Mouse (Mus musculus) thymus, postnatal 36 days (tissue): Measurements from ENCODE around the gene Amfr.

ENCODE experiments used
- DNase-seq, 2 experiments: peaks; one replicate each; pipeline ENCODE4 v3.0.0; 2022; ENCODE audit warnings: mixed read lengths in 2 of 2

Gene Amfr

GRCm38 (mm10) chr8:93980141-93980540, 32.5 kb downstream of the Amfr start:
- no peak for DNase-seq

- DNase-seq, result no peak
These were observed 36.0 kb downstream of the Amfr start for GRCm38 (mm10) chr8:93976446-93977211.

- no peak for DNase-seq
These were observed 37.3 kb downstream of the Amfr start for GRCm38 (mm10) chr8:93975358-93975757.

DNA sequence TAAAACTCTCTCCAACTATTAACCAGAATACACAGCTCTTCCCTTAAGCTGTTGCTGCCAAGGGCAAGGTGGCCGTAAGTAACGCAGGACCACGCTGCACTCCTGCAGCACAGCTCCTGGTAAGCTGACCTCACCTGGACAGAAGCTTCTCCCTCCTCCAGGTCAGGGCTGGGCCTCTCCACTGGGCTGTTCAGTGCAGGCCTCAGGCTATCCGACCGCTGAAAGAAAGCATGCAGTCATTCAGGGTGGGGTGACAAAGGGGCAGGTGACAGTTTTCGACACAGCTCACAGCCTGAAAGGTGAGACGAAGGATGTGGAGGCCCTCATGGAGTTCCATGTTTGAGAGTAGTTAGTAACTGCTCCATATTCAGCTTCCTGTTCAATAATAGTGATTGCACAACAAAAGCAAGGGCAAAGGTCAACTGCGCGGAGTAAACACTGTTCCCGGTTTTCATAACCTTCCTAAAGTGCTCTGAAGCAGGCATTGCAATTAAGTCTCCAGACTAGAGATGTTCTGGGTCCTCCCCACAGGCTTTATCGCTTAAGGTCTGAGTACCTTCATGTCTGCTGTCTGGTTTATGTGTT, 37.9 kb downstream of the Amfr start:
- no peak for DNase-seq

DNA sequence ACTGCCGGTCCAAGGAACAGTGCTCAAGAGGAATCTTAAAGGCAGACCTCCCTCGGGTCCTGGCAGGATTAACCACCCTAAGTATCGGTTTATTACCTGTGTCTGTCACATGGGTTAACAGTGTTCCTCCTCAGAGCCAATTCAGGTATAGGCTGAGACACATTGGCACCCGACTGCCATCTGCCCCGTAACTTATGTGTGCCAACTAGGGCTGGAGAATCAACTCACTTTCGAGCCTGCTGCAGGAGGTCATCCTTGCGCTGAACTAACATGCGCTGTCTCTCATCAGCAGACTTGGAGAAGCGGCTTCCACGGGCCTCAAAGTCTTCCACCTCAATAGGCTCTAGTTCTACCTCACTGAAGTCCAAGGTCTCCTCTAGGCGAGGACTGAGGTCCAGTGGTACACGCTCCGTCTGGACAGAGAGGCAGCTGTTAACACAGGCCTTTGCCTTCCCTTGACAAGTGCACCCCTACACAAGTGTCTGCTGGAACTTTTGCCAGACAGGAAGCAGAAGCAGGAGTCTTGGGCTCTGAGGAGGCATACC, 38.7 kb downstream of the Amfr start:
- no peak for DNase-seq

DNA sequence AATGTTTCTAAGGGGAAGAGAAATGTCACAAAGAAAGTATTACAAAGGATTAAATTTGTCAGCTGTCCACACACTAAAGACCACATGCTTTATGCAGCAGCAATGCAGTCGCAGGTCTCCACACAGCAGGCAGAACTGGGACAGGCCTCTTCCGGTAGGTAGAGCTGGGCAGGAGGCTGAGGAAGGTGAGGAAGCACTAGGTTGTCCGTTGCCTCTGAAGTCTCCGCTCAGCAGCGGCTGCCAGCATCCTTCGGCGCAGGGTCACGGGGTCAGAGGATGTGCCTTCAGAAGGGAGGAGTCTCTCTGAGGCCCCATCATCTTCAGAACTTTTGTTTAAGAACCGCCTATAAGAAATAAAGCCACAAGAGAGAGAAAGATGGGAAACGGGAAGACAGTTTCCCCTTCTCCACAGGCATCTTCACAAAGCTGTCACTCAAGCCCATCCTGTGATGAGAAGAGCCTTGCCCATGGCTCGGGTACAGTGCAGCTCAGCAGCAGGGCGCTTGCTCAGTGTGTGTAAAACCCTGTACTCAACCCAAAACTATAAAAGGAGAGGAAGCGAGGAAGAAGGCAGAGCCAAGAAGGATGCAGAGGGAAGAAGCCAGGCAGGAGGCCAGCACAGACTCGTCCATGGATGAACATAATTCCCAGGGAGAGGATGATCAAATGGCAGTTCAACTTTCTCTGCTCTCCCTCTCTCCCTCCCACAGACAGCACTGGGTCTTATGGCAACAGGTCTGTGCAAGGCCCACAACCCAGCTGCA, 39.5 kb downstream of the Amfr start:
- DNase-seq, result no peak

- no peak for DNase-seq
These were observed 40.4 kb downstream of the Amfr start for GRCm38 (mm10) chr8:93972211-93972610.

GRCm38 (mm10) chr8:93971451-93971850, 41.2 kb downstream of the Amfr start:
- DNase-seq, result no peak

DNA sequence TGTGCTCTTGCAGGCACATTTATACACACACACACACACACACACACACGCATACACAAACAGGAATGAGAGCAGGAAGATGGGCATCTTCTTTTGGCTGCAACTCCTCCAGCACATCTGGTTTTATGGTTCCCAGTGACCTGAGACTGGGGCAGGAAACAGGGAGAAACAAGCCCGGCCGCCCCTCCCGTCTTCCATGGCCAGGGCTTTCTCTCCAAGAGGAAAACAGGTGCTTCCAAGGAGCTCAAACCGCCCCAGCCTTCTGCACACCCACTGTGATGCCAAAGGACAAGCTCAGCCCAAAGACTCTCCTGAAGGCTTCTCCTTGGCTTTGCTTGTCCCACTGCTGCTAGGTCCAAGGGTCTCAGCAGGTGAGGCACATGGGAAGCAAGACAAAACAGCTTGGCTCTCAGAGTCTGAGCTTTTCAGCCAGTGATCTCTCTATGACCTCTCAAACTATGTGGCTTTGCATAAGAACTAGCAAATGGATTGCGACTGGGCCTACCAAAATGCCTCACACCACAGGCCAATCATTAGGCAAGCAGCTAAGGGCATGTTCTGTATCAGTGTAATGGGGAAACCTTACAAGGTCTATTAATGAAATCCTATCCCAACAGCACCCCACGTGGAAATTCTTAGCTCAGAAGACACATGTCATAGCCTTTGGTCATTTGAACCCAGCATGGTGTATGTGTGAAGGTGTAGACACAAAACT, 42.9 kb downstream of the Amfr start:
- no peak for DNase-seq

- no peak for DNase-seq
These were observed 44.3 kb downstream of the Amfr start for GRCm38 (mm10) chr8:93968293-93968692.

DNA sequence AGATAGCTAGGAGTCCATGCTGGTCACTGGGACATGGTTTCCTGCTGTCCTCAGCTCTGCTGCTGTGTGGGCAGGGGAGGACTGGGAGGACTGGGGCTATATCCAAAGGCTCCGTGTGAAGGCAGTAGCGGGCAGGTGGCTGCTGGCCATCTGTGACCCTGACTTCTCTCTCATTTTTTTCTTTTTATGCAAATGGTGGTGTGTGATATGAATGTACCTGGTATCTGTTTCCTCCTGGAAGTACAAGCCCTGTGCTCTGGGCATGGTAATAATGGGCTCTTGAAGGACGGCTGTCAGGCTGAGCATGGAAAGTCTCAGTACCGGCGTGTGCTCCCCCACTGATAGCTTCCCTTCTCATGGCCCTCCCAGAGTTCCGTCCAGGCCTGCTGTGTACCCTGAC, 51.7 kb downstream of the Amfr start:
- DNase-seq, result no peak

DNA sequence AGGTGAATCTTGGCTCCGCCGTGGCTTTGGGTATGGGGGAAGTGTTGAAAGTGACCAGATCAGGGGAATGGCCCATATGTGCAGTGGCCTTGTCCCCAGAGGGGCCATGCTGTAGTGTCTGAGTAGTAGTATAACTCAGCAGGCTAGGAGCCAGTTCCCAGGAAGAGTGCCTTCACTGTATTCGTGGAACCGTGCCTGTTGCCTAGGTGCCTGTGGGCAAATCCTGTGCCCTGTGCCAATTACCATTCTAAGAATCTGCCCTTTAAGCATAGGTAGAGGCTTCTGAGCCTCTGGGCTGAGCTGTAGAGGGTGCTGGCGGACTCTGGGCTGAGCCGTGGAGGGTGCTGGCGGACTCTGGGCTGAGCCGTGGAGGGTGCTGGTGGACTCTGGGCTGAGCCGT, 54.2 kb downstream of the Amfr start:
- no peak for DNase-seq

DNA sequence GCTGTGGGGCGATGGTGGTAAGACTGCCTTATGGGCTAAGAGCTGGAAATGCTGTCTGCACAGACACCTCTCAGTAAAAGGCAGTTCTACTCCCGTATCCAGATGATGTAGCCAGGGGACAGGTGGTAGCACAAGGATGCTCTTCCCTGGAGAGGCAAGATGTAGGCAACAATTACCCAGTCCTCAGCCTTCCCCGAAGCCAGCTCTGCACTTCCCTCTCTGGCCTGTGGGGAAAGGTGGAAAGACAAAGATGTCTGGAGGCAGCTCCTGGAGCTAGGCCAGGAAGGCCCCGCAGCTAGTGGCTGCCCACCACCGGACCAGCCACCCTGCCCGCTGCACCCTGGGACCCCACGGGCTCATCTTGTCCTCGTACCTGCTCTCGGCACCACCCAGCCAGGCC, 60.1 kb downstream of the Amfr start:
- DNase-seq, result no peak

DNA sequence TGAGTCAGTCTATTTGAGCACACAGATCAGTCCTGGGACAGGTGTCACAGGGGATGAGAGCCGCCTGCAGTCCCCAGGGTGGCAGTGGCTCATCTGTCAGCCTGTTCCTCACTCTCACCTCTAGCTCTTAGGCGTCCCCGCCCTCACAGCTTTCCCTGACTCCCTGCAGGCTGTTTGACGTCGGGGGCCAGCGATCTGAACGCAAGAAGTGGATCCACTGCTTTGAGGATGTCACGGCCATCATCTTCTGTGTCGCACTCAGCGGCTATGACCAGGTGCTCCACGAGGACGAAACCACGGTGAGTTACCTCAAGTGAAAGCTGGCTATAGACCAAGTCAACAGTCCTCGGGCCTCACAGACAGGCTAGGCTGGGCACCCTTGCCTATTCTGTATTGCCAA, 62.5 kb downstream of the Amfr start:
- DNase-seq, result no peak

GRCm38 (mm10) chr8:93946397-93946796, 66.2 kb downstream of the Amfr start:
- DNase-seq, result no peak

DNA sequence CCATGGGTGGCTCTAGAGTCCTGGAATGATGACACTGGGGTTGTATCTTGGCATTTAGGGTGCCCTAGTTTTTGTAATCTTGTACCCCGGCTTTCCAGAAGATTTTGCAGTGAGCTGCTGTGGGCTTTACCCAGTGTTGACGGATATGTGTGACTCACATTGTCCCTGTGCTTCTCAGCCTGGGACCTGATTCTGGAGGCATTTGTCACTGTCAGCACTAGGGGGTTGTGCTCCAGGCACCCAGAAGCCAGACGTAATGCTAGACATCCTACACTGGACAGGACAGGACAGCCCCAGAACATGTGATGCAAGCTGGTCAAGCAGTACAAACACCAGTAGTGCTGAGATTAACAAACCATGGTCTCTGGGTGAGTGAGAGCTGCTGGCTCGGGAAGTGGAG, 66.9 kb downstream of the Amfr start:
- DNase-seq, result no peak

DNA sequence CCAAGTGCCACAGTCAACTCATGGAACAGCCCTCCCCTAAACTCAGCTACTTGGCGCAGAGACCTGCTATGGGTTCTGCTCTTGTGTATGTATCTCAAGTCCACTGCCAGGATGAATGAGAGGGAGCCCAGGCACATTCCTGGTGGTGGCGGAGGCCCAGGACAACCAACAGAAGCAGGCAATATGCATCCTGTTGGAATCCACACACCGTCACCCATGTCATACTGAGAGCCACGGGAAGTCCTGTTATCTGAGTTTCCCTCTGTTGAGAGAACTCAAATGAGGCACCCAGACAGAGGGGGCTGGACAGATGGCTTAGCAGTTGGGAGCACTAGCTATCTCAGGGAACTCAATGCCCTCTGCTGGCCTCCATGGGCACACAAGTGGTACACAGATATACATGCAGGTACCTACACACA, 71.0 kb downstream of the Amfr start:
- DNase-seq, result no peak

DNA sequence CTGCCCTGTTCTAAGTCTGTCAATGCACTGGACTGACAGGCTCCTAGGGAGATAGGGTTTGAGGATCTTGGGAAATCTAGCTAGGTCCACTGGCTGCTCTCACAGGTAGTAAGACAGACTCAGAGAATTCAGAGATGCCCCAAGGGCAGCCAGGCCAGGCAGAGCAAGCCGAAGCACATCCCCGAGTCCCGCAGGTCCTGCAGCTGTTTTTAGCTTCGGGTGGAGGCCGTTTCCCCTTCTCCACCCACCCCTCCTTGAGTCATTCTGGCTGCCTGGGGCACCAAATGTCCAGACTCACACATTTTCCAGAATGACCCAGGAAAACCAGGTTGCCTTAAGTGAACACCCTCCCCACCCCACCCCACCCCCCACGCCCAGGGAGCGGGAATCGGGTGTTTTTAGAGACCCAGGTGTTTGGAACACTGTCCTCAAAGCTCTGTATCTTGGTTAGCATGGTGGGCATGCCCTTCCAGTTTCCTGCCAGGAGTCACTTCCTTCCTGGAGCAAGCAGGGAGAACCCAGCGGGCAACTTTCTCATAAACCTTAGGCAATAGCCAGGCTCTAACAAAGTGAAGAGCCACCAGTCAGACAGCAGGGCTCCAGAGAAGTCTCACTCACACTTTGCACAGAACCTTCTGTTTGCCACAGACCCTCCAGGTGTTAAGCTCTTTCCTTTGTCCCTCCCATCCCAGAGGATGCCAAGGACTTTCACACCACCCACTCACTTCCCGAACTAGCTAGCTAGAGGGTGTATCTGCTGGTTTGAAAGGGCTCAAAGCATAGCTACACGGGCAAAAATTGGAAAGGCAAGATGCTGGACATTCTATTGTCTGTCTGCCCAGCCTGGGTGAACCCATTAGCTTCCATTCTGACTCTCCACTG, 71.9 kb downstream of the Amfr start:
- DNase-seq, result no peak

GRCm38 (mm10) chr8:93938193-93938592, 74.4 kb downstream of the Amfr start:
- DNase-seq, result no peak

DNA sequence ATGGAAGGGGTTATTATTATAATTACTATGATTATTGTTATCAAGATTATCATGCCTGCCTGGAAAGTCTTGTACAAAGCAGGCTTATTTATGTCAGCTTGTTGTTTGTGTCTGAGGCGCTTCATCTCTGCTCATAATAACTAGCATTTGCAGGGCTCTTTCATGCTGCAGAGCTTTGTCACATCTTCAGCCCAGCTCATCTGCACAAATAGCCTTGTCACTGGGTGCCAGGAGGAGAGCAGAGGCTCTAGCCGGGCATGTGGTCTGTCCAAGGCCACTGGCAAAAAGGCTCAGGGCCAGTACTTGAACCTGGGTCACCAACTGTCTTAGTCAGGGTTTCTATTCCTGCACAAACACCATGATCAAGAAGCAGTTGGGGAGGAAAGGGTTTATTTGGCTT, 79.4 kb downstream of the Amfr start:
- DNase-seq, result no peak

GRCm38 (mm10) chr8:93932873-93933272, 79.8 kb downstream of the Amfr start:
- peak; percentile 67 to 73 for DNase-seq

- DNase-seq, result no peak
These were observed 81.3 kb downstream of the Amfr start for GRCm38 (mm10) chr8:93931336-93931735.
